Mouse (Mus musculus) CD4-positive helper T cell, adult 2 months (primary cell): ENCODE measurements around the gene Acss2.
A peak's percentile ranks its signal among the peaks of the same experiment; 100 is the strongest.
"Not testable (repeated sequence)": the region's sequence is repeated elsewhere in the genome, so short reads cannot be mapped to it uniquely, and the experiment has no call there.

Experiments used
- DNase-seq: peaks from one replicate; pipeline ENCODE4 v3.0.0-alpha.2; 2012; ENCODE audit warnings: low read depth, missing footprints, low spot score

Gene Acss2

GRCm38 (mm10) chr2:155589521-155589920 lies 71.8 kb downstream of the Acss2 start:
- no peak for DNase-seq

- DNase-seq = no peak
Observed at GRCm38 (mm10) chr2:155590876-155591275, 73.1 kb downstream of the Acss2 start.

- peak; percentile 12 for DNase-seq
Observed at GRCm38 (mm10) chr2:155591676-155592075, 73.9 kb downstream of the Acss2 start.

- DNase-seq = peak; percentile 89
Observed at GRCm38 (mm10) chr2:155592137-155592853, 74.5 kb downstream of the Acss2 start, which contains the start of gene Gss. Gene Gss, minus strand, starts transcription at chr2:155592810.

- no peak for DNase-seq
Observed at GRCm38 (mm10) chr2:155592854-155593283, 75.1 kb downstream of the Acss2 start.

- DNase-seq = no peak
Observed at GRCm38 (mm10) chr2:155595516-155595915, 77.8 kb downstream of the Acss2 start.

GRCm38 (mm10) chr2:155603707-155604106 lies 86.0 kb downstream of the Acss2 start:
- no peak for DNase-seq

- no peak for DNase-seq
Observed at GRCm38 (mm10) chr2:155604560-155605235, 87.0 kb downstream of the Acss2 start.

GRCm38 (mm10) chr2:155605236-155605589 lies 87.5 kb downstream of the Acss2 start:
- DNase-seq = not testable (repeated sequence)

- no peak for DNase-seq
Observed at GRCm38 (mm10) chr2:155606360-155606759, 88.6 kb downstream of the Acss2 start.

GRCm38 (mm10) chr2:155610978-155611377 lies 93.2 kb downstream of the Acss2 start, which contains the start of gene Myh7b:
Gene Myh7b, plus strand, starts transcription at chr2:155611212.
- no peak for DNase-seq

- DNase-seq = no peak
Observed at GRCm38 (mm10) chr2:155611834-155612550, 94.2 kb downstream of the Acss2 start.

GRCm38 (mm10) chr2:155613326-155613755 lies 95.6 kb downstream of the Acss2 start:
- DNase-seq = peak; percentile 82

- DNase-seq = no peak
Observed at GRCm38 (mm10) chr2:155613953-155614352, 96.2 kb downstream of the Acss2 start.

- no peak for DNase-seq
Observed at GRCm38 (mm10) chr2:155616971-155617370, 99.2 kb downstream of the Acss2 start.

GRCm38 (mm10) chr2:155619817-155620216 lies 102.1 kb downstream of the Acss2 start:
- peak; percentile 75 for DNase-seq

GRCm38 (mm10) chr2:155622606-155623005 lies 104.9 kb downstream of the Acss2 start:
- no peak for DNase-seq

- no peak for DNase-seq
Observed at GRCm38 (mm10) chr2:155623996-155624395, 106.2 kb downstream of the Acss2 start.

- DNase-seq = peak; percentile 61
Observed at GRCm38 (mm10) chr2:155624730-155625129, 107.0 kb downstream of the Acss2 start.

GRCm38 (mm10) chr2:155626277-155626676 lies 108.5 kb downstream of the Acss2 start:
- no peak for DNase-seq

GRCm38 (mm10) chr2:155627030-155627738 lies 109.4 kb downstream of the Acss2 start:
- peak; percentile 75 for DNase-seq

- DNase-seq = no peak
Observed at GRCm38 (mm10) chr2:155628112-155628511, 110.4 kb downstream of the Acss2 start.
